Mouse (Mus musculus) cortical plate, adult 2 months (tissue): Measurements from ENCODE around the gene Hist1h3e.

Source experiments
- CTCF ChIP-seq: fragments of 200-500 bp; IDR thresholded peaks from 2 replicates; pipeline ENCODE4 v1.5.1; 2011; ENCODE audit warnings: mild to moderate bottlenecking, control low read depth, low read length; ENCODE audit not compliant: insufficient read depth; ENCODE audit errors: extremely low read depth
- POLR2A ChIP-seq: fragments of 200-500 bp; IDR thresholded peaks from 2 replicates; pipeline ENCODE4 v1.6.1; 2011; ENCODE audit warnings: mild to moderate bottlenecking, low read length, control low read depth; ENCODE audit not compliant: insufficient read depth; ENCODE audit errors: extremely low read depth

DNA sequence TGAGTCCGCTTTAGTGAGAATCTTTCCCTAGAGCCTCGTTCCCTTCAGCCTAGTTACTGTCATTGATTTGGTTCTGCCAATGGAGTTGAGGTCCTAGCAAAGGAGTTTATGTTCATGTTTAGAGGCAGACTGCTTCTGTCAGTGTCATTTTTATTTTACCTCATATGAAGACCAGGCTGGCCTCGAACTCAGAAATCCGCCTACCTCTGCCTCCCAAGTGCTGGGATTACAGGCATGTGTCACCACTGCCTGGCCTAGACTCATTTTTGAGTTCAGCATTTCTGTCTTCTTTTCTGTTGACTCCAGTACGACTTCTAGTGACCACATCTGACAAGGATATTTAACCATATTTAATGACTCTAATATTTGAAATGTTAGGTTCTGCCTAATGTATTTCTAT is 46.9 kb downstream of the Hist1h3e start:
- TF ChIP-seq CTCF (no peak), POLR2A (no peak)
